Mouse (Mus musculus) mammary gland, adult 2 months (tissue): ENCODE results near the gene Cfdp1. TPM values are rescaled to one million over a fixed set of nuclear protein-coding genes. Genes with fewer than 3 reads are reported as not detected.

ENCODE experiments used
- polyA plus RNA-seq: library from polyadenylated mRNA; depleted of rRNA; stranded (reverse); fragments of >200 nt; gene quantifications from 2 replicates; pipeline ENCODE4 v1.2.3, GENCODE M21; 2012; ENCODE audit warnings: low replicate concordance; rRNA removed

Cfdp1 gene
- 1.5 and 4.4 TPM in 2 replicates for polyA plus RNA-seq

GRCm38 (mm10) chr8:111853861-111854501, at the start of gene Cfdp1:
TSS of gene Cfdp1 (minus strand) at chr8:111854291.

DNA sequence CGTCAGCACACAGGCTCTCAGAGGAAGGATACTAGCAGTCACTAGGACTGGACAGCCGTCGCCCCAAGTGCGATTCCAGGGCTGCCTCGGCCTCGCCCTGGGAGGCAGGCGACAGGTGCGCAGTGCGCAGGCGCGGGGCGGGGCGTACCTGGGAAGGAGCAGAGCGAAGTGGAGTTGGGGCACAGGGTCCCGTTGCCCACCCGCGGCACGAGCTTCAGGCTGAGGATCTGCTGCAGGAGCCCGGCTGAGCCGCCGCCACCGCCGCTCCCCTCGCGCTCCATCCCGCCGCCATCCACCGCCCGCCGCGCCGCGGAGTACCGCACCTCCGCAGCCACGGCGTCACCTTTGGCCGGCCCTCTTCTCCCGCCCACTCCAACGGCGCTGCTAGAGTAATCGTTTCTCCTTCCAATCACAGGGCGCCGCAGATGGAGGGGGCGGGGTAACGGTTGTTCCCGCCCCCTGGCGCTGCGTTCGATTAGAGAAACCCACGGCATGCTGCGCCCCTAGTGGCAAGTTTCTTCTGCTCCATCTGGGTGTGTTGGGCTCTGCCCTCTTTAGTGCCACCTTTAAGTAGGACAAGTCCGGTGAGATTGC, 22.4 kb upstream of the Cfdp1 start, which contains the start of gene Tmem170:
TSS of gene Tmem170 (minus strand) at position 396 of the 594 bp plus-strand sequence.

DNA sequence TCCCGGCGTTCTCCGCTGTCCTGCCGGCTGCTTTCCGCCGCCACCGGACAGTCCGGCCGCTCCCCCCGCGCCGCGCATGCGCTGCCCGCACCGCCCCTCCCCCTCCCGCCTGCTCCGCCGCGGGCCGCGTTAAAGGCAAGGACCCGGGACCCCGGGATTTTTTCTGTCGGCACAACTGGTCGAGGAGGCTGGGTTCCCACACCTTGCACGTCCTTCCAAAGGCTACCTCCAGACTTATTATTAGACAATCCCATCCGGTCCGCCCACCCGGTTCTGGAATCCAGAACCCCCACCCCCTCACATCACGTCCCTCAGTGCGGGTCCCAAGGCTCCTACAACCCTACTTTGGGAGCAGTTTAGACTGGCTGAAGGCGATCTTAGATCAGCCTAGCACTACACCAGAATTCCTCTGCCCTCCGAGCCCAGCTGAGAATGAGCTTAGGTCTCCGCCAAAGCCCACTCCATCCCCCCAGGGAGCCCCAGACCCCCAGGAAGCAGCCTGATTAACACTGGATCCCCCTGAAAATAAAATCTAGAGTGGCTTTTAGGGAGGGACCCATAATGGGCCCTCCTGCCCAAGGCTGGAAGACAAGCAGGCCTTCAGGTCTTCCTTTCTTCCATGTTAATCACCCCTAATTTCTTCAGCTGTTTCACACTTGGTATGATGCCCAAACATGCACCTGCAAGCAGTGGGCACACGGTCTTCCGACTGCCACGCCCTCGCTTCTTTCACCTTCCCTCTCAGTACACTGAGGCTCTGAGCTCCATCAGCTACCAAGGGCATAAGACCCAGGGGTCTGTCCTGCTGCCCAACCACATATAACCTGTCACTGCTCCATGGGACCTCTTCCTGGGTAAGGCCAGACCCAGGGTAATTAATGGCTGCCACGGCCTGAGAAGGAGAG, 110.0 kb downstream of the Cfdp1 start, which contains the start of gene Bcar1:
TSS of gene Bcar1 (minus strand) at position 18 of the 905 bp plus-strand sequence.

Other genes starting within 250 kb of the Cfdp1 start
- 52.1 and 55.6 TPM in 2 replicates for gene Ldhd, start 223.9 kb downstream of the Cfdp1 start, polyA plus RNA-seq
- gene Zfp1, start 210.9 kb downstream of the Cfdp1 start, polyA plus RNA-seq = 4.7 and 4.9 TPM in 2 replicates
- 0.26 and 3.7 TPM in 2 replicates for gene Ctrb1, start 163.3 kb downstream of the Cfdp1 start, polyA plus RNA-seq
- gene Bcar1, start 110.5 kb downstream of the Cfdp1 start, polyA plus RNA-seq = 60.5 and 75.5 TPM in 2 replicates
- gene Tmem170, start 22.5 kb upstream of the Cfdp1 start, polyA plus RNA-seq = 2.7 and 4.2 TPM in 2 replicates
- gene Chst5, start 56.2 kb upstream of the Cfdp1 start, polyA plus RNA-seq = 0.06 and 0.27 TPM in 2 replicates
- gene Tmem231, start 79.6 kb upstream of the Cfdp1 start, polyA plus RNA-seq = 5.3 and 5.6 TPM in 2 replicates
- 14.1 and 53.1 TPM in 2 replicates for gene Gabarapl2, start 86.4 kb upstream of the Cfdp1 start, polyA plus RNA-seq
- 1.9 and 4.6 TPM in 2 replicates for gene Adat1, start 138.0 kb upstream of the Cfdp1 start, polyA plus RNA-seq
- gene Kars, start 157.0 kb upstream of the Cfdp1 start, polyA plus RNA-seq = 30.8 and 44.0 TPM in 2 replicates
- 7.6 and 10.2 TPM in 2 replicates for gene Terf2ip, start 157.1 kb upstream of the Cfdp1 start, polyA plus RNA-seq
- not detected in 2 replicates for gene Gm6793, start 160.7 kb upstream of the Cfdp1 start, polyA plus RNA-seq